Mouse (Mus musculus) G1E (cell line): ENCODE results near the gene Xylb. TPM values are rescaled to one million over a fixed set of nuclear protein-coding genes. Genes with fewer than 3 reads are reported as not detected.

Source experiments
- ATAC-seq: 2 replicates; pipeline ENCODE4 v1.8.0; 2016; ENCODE audit warnings: mild to moderate bottlenecking; ENCODE audit not compliant: insufficient number of reproducible peaks, poor library complexity, low FRiP score, severe bottlenecking; ENCODE audit errors: extremely low read depth
- DNase-seq: peaks from one replicate; pipeline ENCODE4 v3.0.0; 2012; ENCODE audit warnings: low spot score
- H3K27me3 ChIP-seq: 2 replicates; pipeline ENCODE4 v1.6.1; 2012; ENCODE audit warnings: mild to moderate bottlenecking, low read length, inconsistent platforms; ENCODE audit not compliant: insufficient read depth
- H3K36me3 ChIP-seq: replicated peaks from 2 replicates; pipeline ENCODE3; 2012; ENCODE audit warnings: mild to moderate bottlenecking, inconsistent platforms
- H3K4me1 ChIP-seq: 2 replicates; pipeline ENCODE4 v1.6.1; 2012; ENCODE audit warnings: low read depth, low read length, inconsistent platforms, mixed read lengths; ENCODE audit not compliant: insufficient read depth
- H3K4me3 ChIP-seq: 2 replicates; pipeline ENCODE4 v1.5.1; 2012; ENCODE audit warnings: low read depth, mild to moderate bottlenecking, inconsistent platforms, low read length, moderate library complexity, mixed read lengths
- H3K9me3 ChIP-seq: replicated peaks from 2 replicates; pipeline ENCODE4 v1.6.1; 2012; ENCODE audit warnings: inconsistent platforms
- CTCF ChIP-seq: IDR thresholded peaks from 2 replicates; pipeline ENCODE4 v1.5.1; 2012; ENCODE audit warnings: low read depth, low read length, inconsistent platforms, mixed read lengths
- GATA1 ChIP-seq: IDR thresholded peaks from 2 replicates; pipeline ENCODE4 v1.6.1; 2012; ENCODE audit warnings: borderline replicate concordance, low read length, inconsistent platforms, mixed read lengths
- GATA2 ChIP-seq: IDR thresholded peaks from 2 replicates; pipeline ENCODE4 v1.6.1; 2012; ENCODE audit warnings: low read depth, low read length, inconsistent platforms, borderline replicate concordance
- POLR2AphosphoS5 ChIP-seq: IDR thresholded peaks from 2 replicates; pipeline ENCODE4 v1.6.1; 2012; ENCODE audit warnings: low read depth, low read length, inconsistent platforms; ENCODE audit not compliant: insufficient replicate concordance
- TAL1 ChIP-seq: conservative IDR thresholded peaks from 2 replicates; pipeline ENCODE4 v1.6.1; 2012; ENCODE audit warnings: low read depth, low read length, inconsistent platforms, mixed read lengths
- polyA plus RNA-seq: library from polyadenylated mRNA; stranded (reverse); fragments of >175 nt; gene quantifications from 2 replicates; pipeline ENCODE4 v1.2.3, GENCODE M21; 2012
- total RNA-seq, 2 experiments: library from RNA; stranded (forward) in 1 of 2; stranded (reverse) in 1 of 2; fragments of 200-1000 nt in 1 of 2; fragments of >200 nt in 1 of 2; fragmentation: Nextera tagmentation in 1 of 2; gene quantifications; 2 replicates each; pipeline ENCODE4 v1.2.3; 2014 to 2017

Gene Xylb
- 20.0 and 23.7 TPM in 2 replicates for total RNA-seq (2014; fragmentation: Nextera tagmentation)
- 9.9 and 10.3 TPM in 2 replicates for total RNA-seq (2017)
- polyA plus RNA-seq = 7.7 and 8.1 TPM in 2 replicates

- peak; percentile 91 for ATAC-seq
- TF ChIP-seq CTCF = peak; percentile 61
- no peak for TF ChIP-seq GATA1
- Histone ChIP-seq H3K9me3 (no peaks in the 10 kb centered on the region), H3K4me3 (peak within 1 kb of the TSS; percentile 84), H3K36me3 (peaks cover 33% of the 10 kb centered on the region), H3K27me3 (no peaks in the 10 kb centered on the region), H3K4me1 (peaks cover 17% of the 10 kb centered on the region)
- DNase-seq = peak; percentile 89
These were observed at the start of gene Xylb for GRCm38 (mm10) chr9:119357331-119358057. TSS of gene Xylb (plus strand) at chr9:119357381.

GRCm38 (mm10) chr9:119309067-119309466 lies 48.1 kb upstream of the Xylb start:
- peaks cover 11% of the 10 kb centered on the region for H3K4me1 ChIP-seq

GRCm38 (mm10) chr9:119313096-119313495 lies 44.1 kb upstream of the Xylb start:
- DNase-seq (no peak), ATAC-seq (no peak)
- H3K9me3 ChIP-seq = no peaks in the 10 kb centered on the region
- TF ChIP-seq POLR2AphosphoS5 = no peak
- TF ChIP-seq GATA2 = no peak
- TF ChIP-seq CTCF = no peak
- no peak for TF ChIP-seq GATA1
- no peak for TF ChIP-seq TAL1
- H3K36me3 ChIP-seq = peaks cover 50% of the 10 kb centered on the region
- H3K4me1 ChIP-seq = peaks cover 21% of the 10 kb centered on the region
- H3K27me3 ChIP-seq = no peaks in the 10 kb centered on the region
- H3K4me3 ChIP-seq = no peak overlapping the region

More at GRCm38 (mm10) chr9:119309067-119309466, 48.1 kb upstream of the Xylb start:
- no peak for ATAC-seq
- no peaks in the 10 kb centered on the region for H3K9me3 ChIP-seq
- TF ChIP-seq POLR2AphosphoS5 (no peak), TAL1 (no peak), GATA2 (no peak), CTCF (no peak), GATA1 (no peak)
- peaks cover 56% of the 10 kb centered on the region for H3K36me3 ChIP-seq
- H3K4me3 ChIP-seq = no peak overlapping the region
- DNase-seq = no peak
- H3K27me3 ChIP-seq = no peaks in the 10 kb centered on the region

GRCm38 (mm10) chr9:119318891-119319290 lies 38.3 kb upstream of the Xylb start:
- TF ChIP-seq POLR2AphosphoS5 (no peak), TAL1 (no peak), GATA2 (no peak), CTCF (no peak), GATA1 (no peak)
- ATAC-seq = no peak
- no peaks in the 10 kb centered on the region for H3K9me3 ChIP-seq
- no peak overlapping the region for H3K4me3 ChIP-seq
- DNase-seq = no peak
- H3K4me1 ChIP-seq = peaks cover 43% of the 10 kb centered on the region
- no peaks in the 10 kb centered on the region for H3K27me3 ChIP-seq
- peaks cover 34% of the 10 kb centered on the region for H3K36me3 ChIP-seq

GRCm38 (mm10) chr9:119320446-119320845 lies 36.7 kb upstream of the Xylb start:
- Histone ChIP-seq H3K9me3 (no peaks in the 10 kb centered on the region), H3K27me3 (no peaks in the 10 kb centered on the region), H3K4me3 (no peak overlapping the region; the same call in 1 of the 2 replicates), H3K4me1 (peaks cover 44% of the 10 kb centered on the region), H3K36me3 (peaks cover 26% of the 10 kb centered on the region)
- DNase-seq = no peak
- TF ChIP-seq CTCF = no peak
- TF ChIP-seq GATA2 = no peak
- no peak for TF ChIP-seq TAL1
- TF ChIP-seq POLR2AphosphoS5 = no peak
- TF ChIP-seq GATA1 = no peak
- no peak for ATAC-seq

- H3K27me3 ChIP-seq = no peaks in the 10 kb centered on the region
- no peak for DNase-seq
- peaks cover 41% of the 10 kb centered on the region for H3K4me1 ChIP-seq
- TF ChIP-seq POLR2AphosphoS5 = no peak
- TF ChIP-seq CTCF = no peak
- no peak for TF ChIP-seq GATA1
- no peak for TF ChIP-seq TAL1
- TF ChIP-seq GATA2 = no peak
- H3K4me3 ChIP-seq = peak overlapping the region; percentile 99; the same call in 1 of the 2 replicates
- H3K36me3 ChIP-seq = peaks cover 24% of the 10 kb centered on the region
- no peaks in the 10 kb centered on the region for H3K9me3 ChIP-seq
- ATAC-seq = no peak
These were observed 36.2 kb upstream of the Xylb start for GRCm38 (mm10) chr9:119320946-119321345.
